Mouse (Mus musculus) neural tube, embryonic 11.5 days (tissue): ENCODE measurements around the gene Nat8f4. TPM values are rescaled to one million over a fixed set of nuclear protein-coding genes. Genes with fewer than 3 reads are reported as not detected.
"Not testable (repeated sequence)": the region's sequence is repeated elsewhere in the genome, so short reads cannot be mapped to it uniquely, and the experiment has no call there.

Experiments used
- ATAC-seq: fragments of 200-750 bp; cut with Nextera tagmentation; 2 replicates; pipeline ENCODE4 v1.8.0; 2017; ENCODE audit warnings: moderate number of reproducible peaks, mild to moderate bottlenecking, moderate TSS enrichment, moderate library complexity; ENCODE audit not compliant: insufficient read depth, low FRiP score, low TSS enrichment
- DNase-seq: peaks from one replicate; pipeline ENCODE4 v3.0.0-alpha.2; 2015; ENCODE audit warnings: low spot score
- H3K27ac ChIP-seq: fragments of 300-500 bp; sonication (generic); 2 replicates; pipeline ENCODE4 v1.5.1; 2014; ENCODE audit warnings: low read depth, mild to moderate bottlenecking, low read length
- H3K27me3 ChIP-seq: fragments of 300-500 bp; sonication (generic); 2 replicates; pipeline ENCODE4 v1.6.1; 2014; ENCODE audit warnings: mild to moderate bottlenecking, low read length, mixed read lengths; ENCODE audit not compliant: control insufficient read depth, insufficient read depth
- H3K36me3 ChIP-seq: fragments of 300-500 bp; sonication (generic); 2 replicates; pipeline ENCODE4 v1.6.1; 2014; ENCODE audit warnings: mild to moderate bottlenecking, low read length, moderate library complexity, mixed read lengths; ENCODE audit not compliant: control insufficient read depth, insufficient read depth
- H3K4me1 ChIP-seq: fragments of 300-500 bp; sonication (generic); 2 replicates; pipeline ENCODE4 v1.6.1; 2014; ENCODE audit warnings: low read length, mixed read lengths; ENCODE audit not compliant: control insufficient read depth, insufficient read depth
- H3K4me2 ChIP-seq: fragments of 300-500 bp; sonication (generic); 2 replicates; pipeline ENCODE4 v1.6.1; 2014; ENCODE audit warnings: low read depth, mild to moderate bottlenecking, moderate library complexity
- H3K4me3 ChIP-seq: fragments of 300-500 bp; sonication (generic); 2 replicates; pipeline ENCODE4 v1.5.1; 2014; ENCODE audit warnings: low read depth, low read length
- H3K9ac ChIP-seq: fragments of 300-500 bp; sonication (generic); 2 replicates; pipeline ENCODE4 v1.6.1; 2014; ENCODE audit warnings: mild to moderate bottlenecking, low read length
- H3K9me3 ChIP-seq: fragments of 300-500 bp; sonication (generic); 2 replicates; pipeline ENCODE4 v1.6.1; 2016; ENCODE audit warnings: low read length; ENCODE audit not compliant: control insufficient read depth
- WGBS: fragments of 180-500 bp; shearing (Covaris S2); extraction: QIAGEN DNeasy Blood & Tissue Kit; methylation state at CpG from one replicate; pipeline ENCODE4 v1.1.7; 2014; 5-methylcytosine and 5-hydroxymethylcytosine counted together
- polyA plus RNA-seq: library from polyadenylated mRNA; unstranded; fragments of >200 nt; fragmentation: Nextera tagmentation; extraction: Ambion mirVana; gene quantifications from 2 replicates; pipeline ENCODE4 v1.2.1, GENCODE M21; 2014

Gene Nat8f4
- polyA plus RNA-seq, 1 experiment from 2014 or later: 4.7 TPM

- WGBS: 91% methylated on average over 9 of the region's 9 CpGs
- not testable (repeated sequence) for H3K27me3 ChIP-seq, DNase-seq, H3K9me3 ChIP-seq, H3K4me2 ChIP-seq, H3K36me3 ChIP-seq, H3K27ac ChIP-seq, H3K4me3 ChIP-seq, H3K4me1 ChIP-seq, ATAC-seq, H3K9ac ChIP-seq
Observed at GRCm38 (mm10) chr6:85883246-85883645, 21.4 kb downstream of the Nat8f4 start.

- H3K27ac ChIP-seq, H3K4me1 ChIP-seq, H3K9me3 ChIP-seq, ATAC-seq, H3K4me2 ChIP-seq, H3K27me3 ChIP-seq, H3K4me3 ChIP-seq, H3K36me3 ChIP-seq, H3K9ac ChIP-seq, DNase-seq: not testable (repeated sequence)
- WGBS: 91% methylated on average over 5 of the region's 5 CpGs
Observed at GRCm38 (mm10) chr6:85869006-85869405, 35.7 kb downstream of the Nat8f4 start, which contains the start of gene Nat8f2. Gene Nat8f2 (minus strand): TSS chr6:85869158.

- no peak overlapping the region for H3K27ac ChIP-seq
- 82% methylated on average over 8 of the region's 8 CpGs for WGBS
- no peak for ATAC-seq
Observed at GRCm38 (mm10) chr6:85867726-85868690, 36.7 kb downstream of the Nat8f4 start.

GRCm38 (mm10) chr6:85866995-85867394 is 37.7 kb downstream of the Nat8f4 start:
- H3K4me3 ChIP-seq, ATAC-seq, H3K9ac ChIP-seq, H3K4me2 ChIP-seq, H3K9me3 ChIP-seq, H3K27me3 ChIP-seq, H3K27ac ChIP-seq, DNase-seq, H3K36me3 ChIP-seq, H3K4me1 ChIP-seq: not testable (repeated sequence)
- WGBS: 70% methylated on average over 1 of the region's 1 CpGs

More at GRCm38 (mm10) chr6:85867726-85868690, 36.7 kb downstream of the Nat8f4 start:
- Histone ChIP-seq H3K4me1 (no peaks in the 10 kb centered on the region), H3K36me3 (no peaks in the 10 kb centered on the region), H3K4me3 (no peak overlapping the region), H3K4me2 (no peak overlapping the region), H3K9ac (no peak overlapping the region), H3K9me3 (no peaks in the 10 kb centered on the region), H3K27me3 (no peaks in the 10 kb centered on the region)
- DNase-seq: no peak

- not testable (repeated sequence) for H3K9me3 ChIP-seq, DNase-seq, H3K4me1 ChIP-seq, H3K36me3 ChIP-seq, H3K27me3 ChIP-seq, H3K27ac ChIP-seq, H3K4me3 ChIP-seq, H3K4me2 ChIP-seq, ATAC-seq, H3K9ac ChIP-seq
- 86% methylated on average over 3 of the region's 3 CpGs for WGBS
Observed at GRCm38 (mm10) chr6:85866166-85866565, 38.5 kb downstream of the Nat8f4 start.

GRCm38 (mm10) chr6:85864900-85865639 is 39.6 kb downstream of the Nat8f4 start:
- not testable (repeated sequence) for H3K9me3 ChIP-seq, H3K4me1 ChIP-seq, ATAC-seq, H3K27me3 ChIP-seq, DNase-seq, H3K4me3 ChIP-seq, H3K36me3 ChIP-seq, H3K9ac ChIP-seq, H3K4me2 ChIP-seq, H3K27ac ChIP-seq
- 68% methylated on average over 4 of the region's 7 CpGs for WGBS

GRCm38 (mm10) chr6:85863840-85864239 is 40.8 kb downstream of the Nat8f4 start:
- DNase-seq (no peak), ATAC-seq (no peak)
- Histone ChIP-seq H3K4me3 (no peak overlapping the region), H3K27ac (no peak overlapping the region), H3K9me3 (no peaks in the 10 kb centered on the region), H3K27me3 (no peaks in the 10 kb centered on the region), H3K4me1 (no peaks in the 10 kb centered on the region), H3K36me3 (no peaks in the 10 kb centered on the region), H3K4me2 (no peak overlapping the region), H3K9ac (no peak overlapping the region)
- 79% methylated on average over 2 of the region's 2 CpGs for WGBS

GRCm38 (mm10) chr6:85863136-85863535 is 41.5 kb downstream of the Nat8f4 start:
- H3K36me3 ChIP-seq: no peaks in the 10 kb centered on the region
- no peak overlapping the region for H3K4me2 ChIP-seq
- DNase-seq (no peak), ATAC-seq (no peak)
- H3K9me3 ChIP-seq: no peaks in the 10 kb centered on the region
- no peak overlapping the region for H3K9ac ChIP-seq
- WGBS: 85% methylated on average over 2 of the region's 2 CpGs
- H3K27ac ChIP-seq: no peak overlapping the region
- no peaks in the 10 kb centered on the region for H3K27me3 ChIP-seq
- H3K4me1 ChIP-seq: no peaks in the 10 kb centered on the region
- no peak overlapping the region for H3K4me3 ChIP-seq
